Mouse (Mus musculus) C2C12 (cell line): ENCODE measurements at regions not wholly inside any gene's neighbourhood (a gene's known extent, or its start where the extent isn't known, plus 50 kb on each side); places are given as distances from the start of the nearest gene placed in this dataset.
A peak's percentile ranks its signal among the peaks of the same experiment; 100 is the strongest.

ENCODE experiments used
- H3K27me3 ChIP-seq: one replicate; pipeline ENCODE4 v1.6.1; 2011; ENCODE audit not compliant: control insufficient read depth, insufficient read depth, insufficient read length
- H3K36me3 ChIP-seq: one replicate; pipeline ENCODE4 v1.6.1; 2011; ENCODE audit not compliant: control insufficient read depth, insufficient read depth
- H3K4me3 ChIP-seq: one replicate; pipeline ENCODE4 v1.5.1; 2011; ENCODE audit warnings: mild to moderate bottlenecking, control low read depth; ENCODE audit not compliant: poor library complexity, insufficient read depth, severe bottlenecking
- H3K79me2 ChIP-seq: one replicate; pipeline ENCODE4 v1.6.1; 2011; ENCODE audit not compliant: control insufficient read depth, insufficient read depth
- H3K79me3 ChIP-seq: one replicate; pipeline ENCODE4 v1.6.1; 2011; ENCODE audit warnings: low read depth, control low read depth
- H3ac ChIP-seq: one replicate; pipeline ENCODE3; 2011; ENCODE audit warnings: low read depth; ENCODE audit not compliant: control insufficient read depth, insufficient read length
- CEBPB ChIP-seq: IDR thresholded peaks from one replicate; pipeline ENCODE4 v1.6.1; 2011; ENCODE audit warnings: low read depth, mild to moderate bottlenecking, control low read depth, moderate library complexity
- CTCF ChIP-seq: IDR thresholded peaks from one replicate; pipeline ENCODE4 v1.5.1; 2011; ENCODE audit not compliant: control insufficient read depth, insufficient read depth, insufficient read length
- FOSL1 ChIP-seq: IDR thresholded peaks from one replicate; pipeline ENCODE4 v1.8.0; 2011; ENCODE audit warnings: mild to moderate bottlenecking, low read length; ENCODE audit not compliant: poor library complexity, insufficient read depth, severe bottlenecking
- MAX ChIP-seq: IDR thresholded peaks from one replicate; pipeline ENCODE4 v1.6.1; 2011; ENCODE audit warnings: mild to moderate bottlenecking, control low read depth
- MYOD1 ChIP-seq: IDR thresholded peaks from one replicate; pipeline ENCODE4 v1.6.1; 2011; ENCODE audit warnings: low read depth; ENCODE audit not compliant: control insufficient read depth, insufficient read length
- MYOG ChIP-seq: IDR thresholded peaks from one replicate; pipeline ENCODE4 v1.6.1; 2011; ENCODE audit not compliant: control insufficient read depth, insufficient read length; ENCODE audit errors: extremely low read depth
- USF1 ChIP-seq: IDR thresholded peaks from one replicate; pipeline ENCODE4 v1.6.1; 2011; ENCODE audit warnings: low read depth, mild to moderate bottlenecking, control low read depth, moderate library complexity

DNA sequence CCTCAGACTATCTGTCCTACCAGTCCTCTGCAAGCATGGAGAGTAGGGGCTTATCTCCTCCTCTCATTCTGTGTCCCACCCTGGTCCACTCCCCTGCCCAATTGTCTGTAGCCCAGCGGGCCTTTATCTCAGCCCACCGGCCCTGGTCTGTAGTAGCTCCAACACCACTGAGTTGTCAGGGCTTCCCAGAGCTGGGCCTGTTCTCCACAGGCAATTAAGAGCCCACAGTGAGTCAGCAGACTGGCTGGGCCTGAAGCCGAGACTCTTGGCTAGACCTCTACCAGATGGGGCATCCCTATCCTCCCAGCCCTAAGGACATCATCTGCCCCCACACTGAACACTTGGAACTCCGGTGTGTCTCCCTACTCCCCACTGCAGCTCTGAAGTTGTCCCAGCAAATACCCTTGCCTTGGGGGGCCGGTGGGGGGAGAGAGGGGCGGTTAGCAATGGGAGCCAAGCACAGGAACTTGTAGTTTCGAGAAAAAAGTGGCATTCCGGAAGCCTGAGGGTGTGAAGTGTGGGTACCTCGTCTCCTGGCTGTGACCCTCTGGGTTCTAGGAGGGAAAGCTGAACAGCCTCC, 64.7 kb upstream of the Dlg1 start:
- no peak for TF ChIP-seq CTCF
- TF ChIP-seq USF1, result no peak
- no peak for TF ChIP-seq FOSL1
- no peak for TF ChIP-seq CEBPB
- no peak for TF ChIP-seq MYOG
- TF ChIP-seq MAX, result peak; percentile 48
- peak; percentile 27 for TF ChIP-seq MYOD1
- no peak overlapping the region for H3K4me3 ChIP-seq
- H3K36me3 ChIP-seq, result no peaks in the 10 kb centered on the region
- H3K27me3 ChIP-seq, result no peaks in the 10 kb centered on the region
- H3ac ChIP-seq, result peak overlapping the region; percentile 13
- H3K79me3 ChIP-seq, result no peaks in the 10 kb centered on the region
- no peaks in the 10 kb centered on the region for H3K79me2 ChIP-seq

- Histone ChIP-seq H3K79me2 (no peaks in the 10 kb centered on the region), H3K36me3 (no peaks in the 10 kb centered on the region), H3K79me3 (no peaks in the 10 kb centered on the region), H3ac (no peak overlapping the region), H3K27me3 (no peaks in the 10 kb centered on the region), H3K4me3 (no peak overlapping the region)
- TF ChIP-seq MYOG (no peak), FOSL1 (peak; percentile 85)
Observed at GRCm38 (mm10) chr16:31598989-31599421, 64.2 kb upstream of the Dlg1 start.

- Histone ChIP-seq H3K36me3 (no peaks in the 10 kb centered on the region), H3K79me3 (no peaks in the 10 kb centered on the region), H3ac (no peak overlapping the region), H3K27me3 (no peaks in the 10 kb centered on the region), H3K4me3 (no peak overlapping the region), H3K79me2 (no peaks in the 10 kb centered on the region)
- TF ChIP-seq MYOG, result no peak
- TF ChIP-seq CEBPB, result no peak
- TF ChIP-seq CTCF, result no peak
- no peak for TF ChIP-seq FOSL1
Observed at GRCm38 (mm10) chr16:31601278-31601677, 62.0 kb upstream of the Dlg1 start.

DNA sequence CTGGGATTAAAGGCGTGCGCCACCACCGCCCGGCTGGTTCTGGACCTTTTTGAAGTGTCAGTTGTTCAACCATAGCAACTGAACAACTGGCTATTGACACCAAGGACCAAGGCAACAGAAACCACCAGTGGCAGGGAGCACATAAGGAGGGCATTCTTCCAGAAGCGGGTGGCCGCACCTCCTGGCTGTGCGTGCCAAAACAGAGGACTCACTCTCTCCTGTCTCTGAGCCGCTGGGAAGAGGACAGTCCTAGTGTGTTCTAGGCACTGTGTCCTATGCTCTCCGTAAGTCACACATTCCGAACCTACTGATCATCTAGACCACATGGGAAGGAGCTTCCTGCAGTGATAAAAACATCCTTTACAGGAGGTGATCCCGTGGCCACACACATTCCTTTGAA, 60.1 kb upstream of the Dlg1 start:
- H3K79me3 ChIP-seq, result no peaks in the 10 kb centered on the region
- H3K79me2 ChIP-seq, result no peaks in the 10 kb centered on the region
- H3ac ChIP-seq, result no peak overlapping the region
- no peaks in the 10 kb centered on the region for H3K27me3 ChIP-seq
- TF ChIP-seq USF1 (peak; percentile 32), FOSL1 (no peak), MAX (peak; percentile 45), MYOD1 (no peak), CTCF (no peak), MYOG (no peak)
- H3K36me3 ChIP-seq, result no peaks in the 10 kb centered on the region
- H3K4me3 ChIP-seq, result no peak overlapping the region

DNA sequence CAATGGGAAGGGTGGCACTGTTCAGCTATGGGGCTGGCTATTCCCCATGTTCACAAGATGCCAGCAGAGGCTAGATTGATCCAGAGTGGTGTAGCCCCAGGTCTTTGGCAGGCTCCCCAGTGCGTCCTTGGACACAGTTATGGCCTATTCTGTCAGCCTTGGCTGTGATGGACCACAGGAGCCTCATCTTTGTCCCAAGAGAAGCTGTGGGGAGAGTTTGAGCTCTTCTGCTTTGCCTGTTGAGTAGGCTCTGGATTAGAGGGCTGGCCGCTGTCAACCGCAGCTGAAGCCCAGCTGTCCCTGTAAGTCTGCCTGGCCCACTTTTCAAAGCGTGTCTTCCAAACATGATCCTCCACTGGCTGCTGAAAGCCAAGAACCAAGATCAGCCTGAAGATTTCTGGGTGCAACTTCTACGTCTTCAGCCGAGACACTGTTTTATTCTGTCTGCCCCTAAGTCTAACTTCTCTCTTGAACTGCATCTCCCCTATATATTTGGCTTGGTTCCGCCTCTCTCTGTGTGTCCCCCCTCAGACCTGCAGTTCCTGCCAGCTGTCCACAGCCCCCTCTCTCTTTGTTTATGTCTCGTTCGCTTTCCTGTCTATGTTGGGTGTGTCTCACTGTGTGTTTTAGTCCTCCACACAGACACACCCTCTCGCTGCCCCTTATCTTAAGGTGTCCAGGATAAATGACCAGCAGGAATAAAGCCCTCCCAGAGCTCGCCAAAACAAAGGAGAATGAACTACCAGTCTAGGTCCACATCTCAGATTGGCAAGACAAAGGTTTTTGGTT, 56.7 kb upstream of the Dlg1 start:
- TF ChIP-seq CEBPB (no peak), MYOD1 (peak; percentile 92)
- Histone ChIP-seq H3K79me3 (no peaks in the 10 kb centered on the region), H3ac (no peak overlapping the region), H3K36me3 (no peaks in the 10 kb centered on the region), H3K4me3 (no peak overlapping the region), H3K79me2 (no peaks in the 10 kb centered on the region), H3K27me3 (no peaks in the 10 kb centered on the region)

DNA sequence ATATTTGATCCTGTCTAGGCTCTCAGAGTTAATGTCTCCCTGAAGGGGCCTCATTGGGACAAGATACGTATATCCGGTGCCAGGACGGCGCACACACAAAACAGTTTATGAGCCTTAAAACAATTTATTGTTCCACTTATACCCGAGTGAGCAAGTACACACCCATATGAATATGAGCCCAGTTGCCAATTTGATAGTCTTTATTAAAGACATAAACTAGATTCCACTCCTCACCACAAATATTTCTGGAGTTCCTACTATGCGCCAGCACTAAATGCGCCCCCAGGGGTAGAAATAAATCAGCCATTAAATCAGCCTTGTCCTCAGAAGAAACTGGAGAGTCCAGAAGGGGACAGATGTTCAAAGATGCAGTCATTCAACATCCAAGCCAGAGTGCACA, 54.3 kb upstream of the Dlg1 start:
- Histone ChIP-seq H3K4me3 (no peak overlapping the region), H3K79me3 (no peaks in the 10 kb centered on the region), H3K27me3 (no peaks in the 10 kb centered on the region), H3K79me2 (no peaks in the 10 kb centered on the region), H3ac (no peak overlapping the region), H3K36me3 (no peaks in the 10 kb centered on the region)
- TF ChIP-seq USF1, result no peak
- no peak for TF ChIP-seq MYOD1
- TF ChIP-seq FOSL1, result no peak
- no peak for TF ChIP-seq MYOG
- no peak for TF ChIP-seq CEBPB
- TF ChIP-seq CTCF, result no peak
- TF ChIP-seq MAX, result no peak
